Mouse (Mus musculus) brain, embryonic 14.5 days (tissue): Measurements from ENCODE around the gene Psip1.

ENCODE experiments used
- CTCF ChIP-seq: fragments of 200-500 bp; IDR thresholded peaks from 2 replicates; pipeline ENCODE4 v1.5.1; 2012; ENCODE audit warnings: inconsistent platforms, mild to moderate bottlenecking, moderate library complexity, borderline replicate concordance; ENCODE audit not compliant: insufficient read depth, insufficient read length; ENCODE audit errors: extremely low read depth
- POLR2A ChIP-seq: fragments of 200-500 bp; IDR thresholded peaks from 2 replicates; pipeline ENCODE4 v1.6.1; 2012; ENCODE audit warnings: mild to moderate bottlenecking, inconsistent platforms, borderline replicate concordance; ENCODE audit not compliant: poor library complexity, insufficient read depth, insufficient read length, severe bottlenecking; ENCODE audit errors: extremely low read depth

- TF ChIP-seq CTCF: no peak
- no peak for TF ChIP-seq POLR2A
These were observed 35.5 kb downstream of the Psip1 start for GRCm38 (mm10) chr4:83450785-83451184.
